Mouse (Mus musculus): ENCODE measurements around the gene Heg1. TPM values are rescaled to one million over a fixed set of nuclear protein-coding genes. Genes with fewer than 3 reads are reported as not detected.

The Heg1 gene
- total and polyA plus RNA-seq, 3 experiments, result 40.8 to 77.1 (median 67.2) TPM

DNA sequence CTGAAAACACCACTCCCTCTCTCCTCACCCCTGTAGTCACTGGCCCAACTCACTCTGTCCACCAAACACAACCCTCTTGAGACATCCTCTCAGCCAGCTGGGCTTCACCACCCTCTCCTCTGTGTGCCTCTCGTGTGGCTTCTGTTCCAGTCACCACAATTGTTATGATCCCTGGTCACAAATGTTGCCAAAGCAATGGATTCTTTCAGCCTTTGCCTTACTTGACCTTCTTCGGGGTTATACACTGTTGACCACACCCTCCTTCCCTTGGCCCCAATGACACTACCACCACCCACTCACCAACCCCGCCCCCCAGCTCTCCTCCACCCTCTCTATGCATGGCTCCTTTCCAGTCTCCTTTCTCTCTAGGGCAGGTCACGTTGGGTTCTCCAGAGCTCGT is 6.3 kb upstream of the Heg1 start:
- no peak for DNase-seq (ENCODE audit: extremely low read depth)
- H3K9ac ChIP-seq (ENCODE audit: insufficient read depth, low read depth), result no peak overlapping the region
- no peak overlapping the region for H3K4me2 ChIP-seq (ENCODE audit: insufficient read depth, low read depth, poor library complexity, severe bottlenecking)
- in situ Hi-C loops (cut with MboI; ENCODE audit: low pct_ligation_motif_present, low pct_unique_long_range_greater_than_20kb, low sequenced_read_pairs) (no loop called here), dilution Hi-C loops (cut with MboI; ENCODE audit: extremely low pct_ligation_motif_present, extremely low pct_unique_long_range_greater_than_20kb, low sequenced_read_pairs) (no loop called here)
- H3K27me3 ChIP-seq (replicated peaks), result no peaks in the 10 kb centered on the region
- peaks cover 10% of the 10 kb centered on the region for H3K9me3 ChIP-seq (replicated peaks; ENCODE audit: low read length)
- no peak overlapping the region for H3K4me3 ChIP-seq (replicated peaks in 1 of 3; ENCODE audit: low read depth in 2 of 3, low read length in 2 of 3, poor library complexity in 1 of 3)
- peaks cover 26 to 49% of the 10 kb centered on the region in 2 experiments for H3K4me1 ChIP-seq (ENCODE audit: control insufficient read depth in 1 of 2, insufficient read depth in 2 of 2)
- H3K36me3 ChIP-seq (replicated peaks in 1 of 2; ENCODE audit: control insufficient read depth in 1 of 2, insufficient read depth in 1 of 2, low read length in 1 of 2), result no peaks in the 10 kb centered on the region
- no peak overlapping the region for H3K27ac ChIP-seq (ENCODE audit: insufficient read depth, low read depth)
- no peaks in the 10 kb centered on the region for H3K79me2 ChIP-seq (replicated peaks; ENCODE audit: control insufficient read depth, extremely low read depth, insufficient read depth, poor library complexity, severe bottlenecking)
- TF ChIP-seq TCF12 (IDR thresholded peaks at IDR 0.05; ENCODE audit: low read depth, low read length), result no peak
- no peak for TF ChIP-seq ETS1 (conservative IDR thresholded peaks at IDR 0.05; ENCODE audit: low read depth, low read length)
- no peak for TF ChIP-seq USF1 (IDR thresholded peaks at IDR 0.05; ENCODE audit: low read depth, low read length)
- no peak for TF ChIP-seq POLR2A (IDR thresholded peaks at IDR 0.05; ENCODE audit: low read depth, low read length)
- TF ChIP-seq MAZ (IDR thresholded peaks at IDR 0.05; ENCODE audit: low read depth, low read length), result no peak
- no peak for TF ChIP-seq ZNF384 (IDR thresholded peaks at IDR 0.05; ENCODE audit: low read depth, low read length)
- no peak for TF ChIP-seq CHD1 (IDR thresholded peaks at IDR 0.05; ENCODE audit: low read depth, low read length)
- TF ChIP-seq MXI1 (IDR thresholded peaks at IDR 0.05; ENCODE audit: low read depth, low read length), result no peak
- no peak for TF ChIP-seq JUN (IDR thresholded peaks at IDR 0.05; ENCODE audit: insufficient read depth, low read depth, low read length)
- no peak for TF ChIP-seq GABPA (IDR thresholded peaks at IDR 0.05; ENCODE audit: insufficient replicate concordance, low read depth, low read length)
- TF ChIP-seq BHLHE40 (IDR thresholded peaks at IDR 0.05; ENCODE audit: low read depth, low read length), result no peak
- no peak for TF ChIP-seq KAT2A (IDR thresholded peaks at IDR 0.05; ENCODE audit: insufficient replicate concordance, low read length)
- no peak for TF ChIP-seq RAD21 (IDR thresholded peaks at IDR 0.05; ENCODE audit: low read depth, low read length)
- no peak for TF ChIP-seq HCFC1 (IDR thresholded peaks at IDR 0.05; ENCODE audit: low read depth, low read length)
- no peak for TF ChIP-seq IRF4 (IDR thresholded peaks at IDR 0.05; ENCODE audit: low read depth, low read length)
- no peak for TF ChIP-seq PAX5 (IDR thresholded peaks at IDR 0.05; ENCODE audit: low read length)

DNA sequence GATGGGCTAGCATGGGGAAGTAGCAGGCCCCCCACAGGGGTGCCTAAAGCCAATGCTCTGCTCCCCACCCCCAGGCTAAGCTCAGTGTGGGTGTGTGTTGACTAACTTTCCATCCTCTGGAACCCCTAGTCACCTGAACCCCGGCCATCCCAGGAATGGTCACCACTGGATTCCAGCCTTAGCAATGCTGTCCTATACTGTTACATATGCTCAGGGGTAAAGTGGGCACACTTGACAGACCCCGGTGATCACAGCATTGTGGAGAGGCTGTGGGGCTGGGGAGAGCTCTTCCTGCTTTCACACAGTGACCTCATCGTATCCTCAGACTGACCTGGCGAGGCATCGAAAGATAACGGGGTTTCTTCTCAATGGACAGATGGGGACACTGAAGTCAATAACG is 3.9 kb upstream of the Heg1 start:
- Histone ChIP-seq H3K4me3 (replicated peaks in 1 of 3; ENCODE audit: low read depth in 2 of 3, low read length in 2 of 3, poor library complexity in 1 of 3) (no peak overlapping the region), H3K36me3 (replicated peaks in 1 of 2; ENCODE audit: control insufficient read depth in 1 of 2, insufficient read depth in 1 of 2, low read length in 1 of 2) (no peaks in the 10 kb centered on the region), H3K9ac (ENCODE audit: insufficient read depth, low read depth) (no peak overlapping the region), H3K27me3 (replicated peaks) (no peaks in the 10 kb centered on the region), H3K9me3 (replicated peaks; ENCODE audit: low read length) (peaks cover 6% of the 10 kb centered on the region), H3K4me1 (ENCODE audit: control insufficient read depth in 1 of 2, insufficient read depth in 2 of 2) (peaks cover 27 to 57% of the 10 kb centered on the region in 2 experiments), H3K27ac (ENCODE audit: insufficient read depth, low read depth) (no peak overlapping the region), H3K79me2 (replicated peaks; ENCODE audit: control insufficient read depth, extremely low read depth, insufficient read depth, poor library complexity, severe bottlenecking) (peaks cover 9% of the 10 kb centered on the region), H3K4me2 (ENCODE audit: insufficient read depth, low read depth, poor library complexity, severe bottlenecking) (no peak overlapping the region)
- dilution Hi-C loops (cut with MboI; ENCODE audit: extremely low pct_ligation_motif_present, extremely low pct_unique_long_range_greater_than_20kb, low sequenced_read_pairs) (no loop called here), in situ Hi-C loops (cut with MboI; ENCODE audit: low pct_ligation_motif_present, low pct_unique_long_range_greater_than_20kb, low sequenced_read_pairs) (loop anchor here (5.0 kb wide), 1 partner anchor 57 kb away; no protein-coding TSS in a partner anchor)
- TF ChIP-seq CTCF (conservative IDR thresholded peaks at IDR 0.05 in 1 of 2, IDR thresholded peaks at IDR 0.05 in 1 of 2; ENCODE audit: low read depth in 2 of 2, low read length in 2 of 2) (no peak), UBTF (IDR thresholded peaks at IDR 0.05; ENCODE audit: low read depth, low read length) (no peak), ETS1 (conservative IDR thresholded peaks at IDR 0.05; ENCODE audit: low read depth, low read length) (no peak), CHD1 (IDR thresholded peaks at IDR 0.05; ENCODE audit: low read depth, low read length) (no peak)
- DNase-seq (ENCODE audit: extremely low read depth), result no peak

Data from CH12.LX (cell line).